Mouse (Mus musculus) granulocyte monocyte progenitor cell, adult 5-6 weeks (primary cell): ENCODE data around the gene Csk. TPM values are rescaled to one million over a fixed set of nuclear protein-coding genes. Genes with fewer than 3 reads are reported as not detected.
A peak's percentile ranks its signal among the peaks of the same experiment; 100 is the strongest.

Experiments
- ATAC-seq: replicated peaks from 2 replicates; pipeline ENCODE4 v1.8.0; 2016; ENCODE audit warnings: mild to moderate bottlenecking, moderate TSS enrichment, inconsistent platforms; ENCODE audit not compliant: poor library complexity, severe bottlenecking
- total RNA-seq, 2 experiments: library from RNA; stranded (forward) in 1 of 2; stranded (reverse) in 1 of 2; fragments of 200-712, 200-1000 nt in 1 of 2; fragments of >200 nt in 1 of 2; fragmentation: Nextera tagmentation in 1 of 2; gene quantifications; 2 replicates each; pipeline ENCODE4 v1.2.3; 2014 to 2017

Csk gene
- total RNA-seq (2014; fragmentation: Nextera tagmentation) (86.9 and 92.3 TPM in 2 replicates), total RNA-seq (2017) (83.8 and 113 TPM in 2 replicates)

DNA sequence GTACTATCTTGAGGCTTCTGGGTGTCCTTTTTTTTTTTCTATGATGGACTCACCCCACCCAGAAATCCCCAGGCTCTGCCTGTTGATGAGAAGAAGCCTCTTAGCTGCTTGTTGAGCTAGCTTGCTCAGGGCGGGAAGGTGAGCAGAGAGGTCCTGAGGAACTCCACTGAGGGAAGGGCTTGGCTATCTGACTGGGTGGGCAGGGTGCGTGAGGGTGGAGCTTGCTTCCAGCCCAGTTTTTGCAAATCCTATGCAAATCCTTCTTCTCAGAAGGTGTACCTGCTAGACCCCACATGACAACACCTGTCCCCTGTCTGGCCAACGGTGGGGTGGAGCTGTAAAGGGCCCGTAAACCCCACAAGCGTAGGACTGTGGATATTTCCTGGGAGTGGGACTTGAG lies at the start of gene Csk:
Gene Csk, minus strand, starts transcription at position 349 of the 400 bp plus-strand sequence.
- no peak for ATAC-seq

DNA sequence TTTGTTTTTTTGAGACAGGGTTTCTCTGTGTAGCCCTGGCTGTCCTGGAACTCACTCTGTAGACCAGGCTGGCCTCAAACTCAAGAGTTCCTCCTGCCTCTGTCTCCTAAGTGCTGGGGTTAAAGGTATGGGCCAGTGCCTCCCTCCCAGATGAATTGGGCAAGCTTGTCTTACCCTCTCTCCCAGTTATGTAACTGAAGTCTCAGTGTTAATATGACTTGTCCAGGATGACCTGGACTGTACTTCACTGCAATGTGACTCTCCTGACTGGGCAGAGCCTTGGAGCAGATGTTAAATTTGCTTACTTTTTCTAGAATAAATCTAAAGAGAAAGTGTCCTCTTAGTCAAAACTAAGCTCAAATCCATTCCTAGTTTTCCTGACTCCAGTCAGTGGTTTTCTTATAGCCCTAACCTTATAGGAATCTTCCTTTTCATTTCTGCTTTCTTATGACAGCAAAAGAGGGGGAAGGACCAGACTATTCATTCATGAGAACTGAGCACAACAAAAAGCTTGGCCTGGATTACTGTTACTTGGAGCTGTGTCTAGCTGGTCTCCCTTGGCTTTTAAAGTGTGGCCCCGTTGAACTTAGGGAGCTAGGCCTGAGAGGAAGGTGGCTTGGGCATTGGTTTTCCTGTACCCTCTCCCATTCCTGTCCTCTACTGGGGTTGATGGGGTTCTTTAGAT lies 45.2 kb upstream of the Csk start:
- peak; percentile 61 for ATAC-seq

DNA sequence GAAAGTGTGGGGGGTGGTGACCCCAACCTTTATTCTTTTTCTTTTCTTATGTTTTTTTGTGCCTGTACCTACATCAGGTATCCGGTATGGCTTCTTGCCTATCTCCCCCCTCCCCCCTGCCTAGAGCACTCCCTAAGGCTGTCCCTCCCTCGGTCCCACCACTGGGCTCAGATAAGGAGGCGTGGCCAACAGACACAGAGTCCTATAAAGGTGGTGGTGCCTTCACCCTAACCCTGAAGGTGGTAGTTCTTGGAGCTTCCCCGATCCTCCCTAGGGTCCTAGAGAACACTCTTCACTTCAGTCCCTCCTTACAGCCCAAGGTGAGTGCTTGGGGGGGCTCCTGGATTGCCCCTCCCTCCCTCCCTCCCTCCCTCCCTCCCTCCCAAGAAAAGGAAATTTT lies 43.9 kb upstream of the Csk start:
- ATAC-seq, result no peak

- peak; percentile 38 for ATAC-seq
Measured at GRCm38 (mm10) chr9:57696380-57697285, 43.2 kb upstream of the Csk start.

DNA sequence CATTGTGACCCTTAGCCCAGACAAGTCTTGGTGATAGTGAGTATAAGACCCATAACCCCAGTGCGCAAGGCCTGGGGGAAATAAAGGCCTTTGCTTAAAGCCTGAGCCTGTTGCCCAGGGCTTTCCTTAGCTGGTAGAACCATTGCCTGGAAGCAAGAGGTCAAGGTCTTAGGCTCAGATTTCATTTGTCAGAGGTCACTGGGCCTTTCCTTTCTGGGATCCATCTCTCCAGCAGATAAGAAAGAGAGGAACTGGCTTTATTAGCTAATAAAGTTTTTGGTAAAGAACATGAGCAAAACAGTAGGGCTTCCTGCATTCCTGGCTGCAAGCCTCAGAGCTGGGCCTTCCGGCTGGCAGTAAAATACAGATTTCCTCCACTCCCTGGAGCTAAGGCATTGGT lies 40.7 kb upstream of the Csk start:
- ATAC-seq, result no peak

DNA sequence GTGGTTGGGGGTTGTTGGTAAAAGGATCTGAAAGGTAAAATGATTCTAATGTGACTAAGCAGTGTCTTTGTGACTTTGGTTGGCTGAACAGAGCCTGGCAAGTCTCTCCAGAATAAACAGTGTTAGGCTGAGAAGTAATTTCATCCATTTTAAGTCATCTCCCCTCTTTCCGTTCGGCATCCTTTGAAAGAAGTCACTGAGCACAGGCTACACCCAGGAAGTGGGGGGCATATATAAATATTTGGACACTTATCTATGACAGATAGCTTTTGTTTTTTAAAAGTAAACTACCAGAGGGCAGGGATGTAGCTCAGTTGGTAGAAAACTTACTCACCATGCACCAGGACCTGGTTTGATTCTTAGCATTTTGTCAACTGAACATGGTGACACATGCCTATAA lies 35.2 kb upstream of the Csk start:
- ATAC-seq, result no peak

- ATAC-seq, result peak; percentile 50; the same call in 1 of the 2 replicates
Measured at GRCm38 (mm10) chr9:57688158-57688557, 34.7 kb upstream of the Csk start.

DNA sequence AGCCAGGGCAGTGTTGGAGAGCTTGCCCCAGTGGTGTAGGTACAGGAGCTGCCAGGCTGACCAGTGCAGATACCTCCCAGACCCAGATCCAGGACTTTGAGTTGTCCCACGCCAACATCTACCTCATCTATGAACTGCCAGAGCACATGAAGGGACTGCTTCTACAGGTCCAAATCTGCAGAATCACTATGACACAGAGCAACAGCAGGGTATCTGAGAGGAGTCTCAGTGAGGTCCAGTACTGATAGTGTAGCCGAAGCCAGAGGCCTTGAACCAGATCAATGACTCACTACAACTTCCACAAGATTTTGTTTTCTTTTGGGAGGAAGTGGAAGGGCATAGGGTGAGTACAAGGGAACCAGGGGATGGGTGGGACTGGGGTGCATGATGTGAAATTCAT lies 34.3 kb upstream of the Csk start, which contains the start of gene Cyp1a1:
Gene Cyp1a1, plus strand, starts transcription at position 178 of the 400 bp plus-strand sequence.
- no peak for ATAC-seq

- ATAC-seq, result no peak
Measured at GRCm38 (mm10) chr9:57686011-57686410, 32.6 kb upstream of the Csk start.

- ATAC-seq, result no peak
Measured at GRCm38 (mm10) chr9:57683520-57683919, 30.1 kb upstream of the Csk start, which contains the start of gene Cyp1a2. Cyp1a2 (minus strand) TSS chr9:57683703.

DNA sequence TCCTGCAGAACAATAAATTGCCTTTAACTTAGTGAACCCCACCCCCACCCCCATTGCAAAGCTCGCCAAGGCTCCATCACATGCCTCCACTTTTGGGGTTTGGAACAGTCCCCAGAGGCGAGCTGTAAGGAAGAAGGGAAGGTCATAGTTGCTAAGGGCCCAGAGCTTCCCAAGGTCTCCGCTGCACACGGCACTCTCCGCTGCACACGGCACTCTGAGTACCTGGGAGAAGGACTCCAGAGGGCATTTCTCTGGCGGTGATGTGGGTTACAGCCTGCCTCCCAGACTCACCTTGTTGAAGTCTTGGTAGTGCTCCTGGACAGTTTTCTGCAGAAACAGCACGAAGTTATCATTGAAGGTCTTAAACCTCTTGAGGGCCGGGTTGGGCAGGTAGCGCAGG lies 28.0 kb upstream of the Csk start:
- no peak for ATAC-seq

GRCm38 (mm10) chr9:57671500-57671899 lies 18.1 kb upstream of the Csk start:
- no peak for ATAC-seq

- ATAC-seq, result no peak
Measured at GRCm38 (mm10) chr9:57671037-57671436, 17.6 kb upstream of the Csk start.

GRCm38 (mm10) chr9:57669566-57669965 lies 16.1 kb upstream of the Csk start:
- ATAC-seq, result no peak

- ATAC-seq, result no peak
Measured at GRCm38 (mm10) chr9:57668277-57668676, 14.8 kb upstream of the Csk start.

DNA sequence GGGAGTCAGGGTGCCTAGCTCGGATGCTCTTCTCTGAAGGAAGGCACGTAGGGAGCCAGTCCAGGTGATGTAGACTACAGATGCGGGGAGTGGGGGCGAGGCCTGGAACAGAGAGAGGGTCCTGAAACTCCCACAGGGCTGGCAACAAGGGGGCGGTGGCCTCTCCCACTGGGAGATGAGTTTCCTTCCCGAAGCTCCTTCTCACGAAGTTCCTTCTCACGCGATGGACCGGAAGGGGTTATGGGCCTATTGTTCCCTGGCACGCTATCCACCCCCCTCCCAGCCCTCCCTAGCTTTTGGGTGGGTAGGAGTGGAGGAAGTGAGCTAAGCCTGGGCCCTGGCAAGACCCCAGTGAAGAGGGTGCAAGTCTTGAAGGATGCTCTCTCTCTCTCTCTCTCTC lies 14.4 kb upstream of the Csk start:
- no peak for ATAC-seq

- no peak for ATAC-seq
Measured at GRCm38 (mm10) chr9:57667136-57667535, 13.7 kb upstream of the Csk start.

DNA sequence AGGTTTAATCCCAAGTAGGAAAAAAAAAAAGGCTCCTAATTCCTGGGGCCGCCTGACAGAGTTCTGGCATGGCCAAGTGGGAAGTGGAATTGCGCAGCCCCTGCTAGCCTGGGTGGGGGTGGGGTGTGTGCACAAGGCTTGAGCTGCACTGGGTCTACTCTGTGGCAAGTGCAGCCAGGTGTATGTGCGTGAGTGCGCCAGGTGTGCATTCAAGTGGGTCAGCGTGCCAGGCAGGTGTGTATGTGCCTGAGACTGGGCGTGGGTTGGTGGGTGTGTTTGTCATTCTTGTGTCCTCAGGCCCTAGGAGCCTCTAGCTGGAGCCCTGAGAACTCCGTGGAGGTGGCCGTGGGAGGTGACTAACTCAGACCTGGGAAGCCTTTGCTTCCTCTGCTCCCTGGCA lies 13.1 kb upstream of the Csk start:
- no peak for ATAC-seq

DNA sequence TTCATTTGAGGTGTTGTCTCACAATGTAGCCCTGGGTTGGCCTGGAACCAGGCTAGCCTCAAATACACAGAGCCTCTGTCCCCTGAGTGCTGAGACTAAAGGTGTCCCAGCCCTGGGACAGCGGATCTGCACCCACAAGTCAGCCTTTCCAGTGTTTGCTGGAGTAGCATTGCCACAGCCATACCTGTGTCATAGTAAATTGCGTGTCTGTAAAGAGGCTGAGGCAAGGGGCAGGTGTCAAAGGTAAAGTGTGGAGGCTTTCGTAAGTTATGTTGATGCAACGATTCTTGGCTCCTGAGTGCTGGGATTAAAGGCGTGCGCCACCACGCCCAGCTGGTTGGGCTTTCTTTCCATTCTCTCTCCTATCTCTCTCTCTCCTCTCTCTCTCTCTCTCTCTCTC lies 11.2 kb upstream of the Csk start:
- ATAC-seq, result no peak

DNA sequence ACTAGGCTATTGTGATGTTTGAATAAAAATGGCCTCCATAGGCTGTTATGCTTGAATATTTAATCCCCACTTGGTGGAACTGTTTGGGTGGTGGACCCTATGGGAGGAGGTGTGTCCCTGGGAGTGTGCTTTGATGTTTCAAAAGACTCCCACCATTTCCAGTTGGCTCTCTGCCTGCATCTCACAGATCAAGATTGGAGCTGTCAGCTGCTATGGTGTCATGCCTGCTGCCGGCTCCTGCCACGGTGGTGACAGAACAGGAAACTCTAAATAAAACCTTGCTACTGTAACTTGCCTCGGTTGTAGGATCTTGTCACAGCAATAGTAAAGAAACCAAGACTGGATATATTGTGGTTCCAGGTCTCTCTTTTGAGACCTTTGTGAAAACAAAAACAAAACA lies 8.1 kb upstream of the Csk start:
- ATAC-seq, result no peak

- no peak for ATAC-seq
Measured at GRCm38 (mm10) chr9:57660501-57660900, 7.1 kb upstream of the Csk start.
